Mouse (Mus musculus) kidney, postnatal 36 days (tissue): ENCODE measurements at regions not wholly inside any gene's neighbourhood (a gene's known extent, or its start where the extent isn't known, plus 50 kb on each side); places are given as distances from the start of the nearest gene placed in this dataset.

Source experiments
- DNase-seq, 2 experiments: peaks; one replicate each; pipeline ENCODE4 v3.0.0; 2021 to 2022; ENCODE audit warnings: mixed read lengths in 2 of 2

GRCm38 (mm10) chr10:98311403-98311802, 584.8 kb upstream of the C030005K15Rik start:
- DNase-seq: no peak

- DNase-seq: no peak
Observed at GRCm38 (mm10) chr10:98318416-98318815, 591.9 kb upstream of the C030005K15Rik start.

- no peak for DNase-seq
Observed at GRCm38 (mm10) chr10:98323846-98324245, 590.4 kb upstream of the Atp2b1 start.

GRCm38 (mm10) chr10:98324591-98324990, 589.6 kb upstream of the Atp2b1 start:
- no peak for DNase-seq

- DNase-seq: no peak
Observed at GRCm38 (mm10) chr10:98325720-98326119, 588.5 kb upstream of the Atp2b1 start.

- DNase-seq: no peak
Observed at GRCm38 (mm10) chr10:98332682-98333081, 581.5 kb upstream of the Atp2b1 start.

- no peak for DNase-seq
Observed at GRCm38 (mm10) chr10:98333411-98334067, 580.7 kb upstream of the Atp2b1 start.

GRCm38 (mm10) chr10:98343827-98344226, 570.4 kb upstream of the Atp2b1 start:
- no peak for DNase-seq

GRCm38 (mm10) chr10:98349466-98349865, 564.7 kb upstream of the Atp2b1 start:
- DNase-seq: peak; percentile 11 to 52

GRCm38 (mm10) chr10:98350318-98350926, 563.8 kb upstream of the Atp2b1 start:
- no peak for DNase-seq

- DNase-seq: no peak
Observed at GRCm38 (mm10) chr10:98352061-98352460, 562.1 kb upstream of the Atp2b1 start.

GRCm38 (mm10) chr10:98354486-98354885, 559.7 kb upstream of the Atp2b1 start:
- DNase-seq: no peak

- no peak for DNase-seq
Observed at GRCm38 (mm10) chr10:98364604-98365003, 549.6 kb upstream of the Atp2b1 start.

GRCm38 (mm10) chr10:98372561-98372960, 541.6 kb upstream of the Atp2b1 start:
- DNase-seq: no peak

- no peak for DNase-seq
Observed at GRCm38 (mm10) chr10:98373314-98373713, 540.9 kb upstream of the Atp2b1 start.

- DNase-seq: no peak
Observed at GRCm38 (mm10) chr10:98374684-98375083, 539.5 kb upstream of the Atp2b1 start.

- DNase-seq: no peak
Observed at GRCm38 (mm10) chr10:98388543-98388942, 525.7 kb upstream of the Atp2b1 start.

- DNase-seq: no peak
Observed at GRCm38 (mm10) chr10:98399864-98400263, 514.3 kb upstream of the Atp2b1 start.

GRCm38 (mm10) chr10:98417807-98418743, 496.1 kb upstream of the Atp2b1 start:
- DNase-seq: no peak

- DNase-seq: no peak
Observed at GRCm38 (mm10) chr10:98424450-98424849, 489.8 kb upstream of the Atp2b1 start.

GRCm38 (mm10) chr10:98434974-98435373, 479.2 kb upstream of the Atp2b1 start:
- DNase-seq: no peak

- DNase-seq: no peak
Observed at GRCm38 (mm10) chr10:98461538-98461937, 452.7 kb upstream of the Atp2b1 start.

- no peak for DNase-seq
Observed at GRCm38 (mm10) chr10:98474581-98474980, 439.6 kb upstream of the Atp2b1 start.
